Mouse (Mus musculus) left cerebral cortex, adult 8-10 months (tissue): Measurements from ENCODE around the gene Anp32e. TPM values are rescaled to one million over a fixed set of nuclear protein-coding genes. Genes with fewer than 3 reads are reported as not detected.
"Not testable (repeated sequence)": the region's sequence is repeated elsewhere in the genome, so short reads cannot be mapped to it uniquely, and the experiment has no call there.

ENCODE experiments used
- DNase-seq, 2 experiments: peaks; one replicate each; pipeline ENCODE4 v3.0.0; 2022; ENCODE audit warnings: low spot score in 2 of 2
- total RNA-seq, 4 experiments: library from RNA; stranded (reverse); gene quantifications; 2 replicates each; pipeline ENCODE4 v1.2.4; 2022

The Anp32e gene
- total RNA-seq, 4 experiments from 2014 or later, result 95.2 to 110 (median 106) TPM

- DNase-seq, result no peak
These were observed 9.8 kb downstream of the Anp32e start for GRCm38 (mm10) chr3:95938835-95939234.

GRCm38 (mm10) chr3:95942749-95943148 is 13.7 kb downstream of the Anp32e start:
- DNase-seq, result no peak

GRCm38 (mm10) chr3:95943226-95943625 is 14.2 kb downstream of the Anp32e start:
- no peak for DNase-seq

GRCm38 (mm10) chr3:95944742-95945141 is 15.7 kb downstream of the Anp32e start:
- no peak for DNase-seq

- DNase-seq, result no peak
These were observed 16.7 kb downstream of the Anp32e start for GRCm38 (mm10) chr3:95945731-95946240.

- DNase-seq, result no peak
These were observed 19.3 kb downstream of the Anp32e start for GRCm38 (mm10) chr3:95948325-95948724.

GRCm38 (mm10) chr3:95950763-95951551 is 21.9 kb downstream of the Anp32e start:
- DNase-seq, result peak; percentile 88 to 93

- DNase-seq, result not testable (repeated sequence)
These were observed 22.5 kb downstream of the Anp32e start for GRCm38 (mm10) chr3:95951566-95951965.

GRCm38 (mm10) chr3:95953023-95953422 is 24.0 kb downstream of the Anp32e start:
- DNase-seq, result no peak

GRCm38 (mm10) chr3:95953522-95953921 is 24.5 kb downstream of the Anp32e start:
- DNase-seq, result no peak

- not testable (repeated sequence) for DNase-seq
These were observed 25.7 kb downstream of the Anp32e start for GRCm38 (mm10) chr3:95954648-95955173.

GRCm38 (mm10) chr3:95955318-95955717 is 26.3 kb downstream of the Anp32e start:
- no peak for DNase-seq

- DNase-seq, result no peak
These were observed 28.5 kb downstream of the Anp32e start for GRCm38 (mm10) chr3:95957359-95958148.

- DNase-seq, result no peak
These were observed 30.0 kb downstream of the Anp32e start for GRCm38 (mm10) chr3:95959082-95959481.

GRCm38 (mm10) chr3:95959807-95960206 is 30.8 kb downstream of the Anp32e start:
- DNase-seq, result no peak

- not testable (repeated sequence) for DNase-seq
These were observed 33.1 kb downstream of the Anp32e start for GRCm38 (mm10) chr3:95962182-95962581.

- no peak for DNase-seq
These were observed 34.2 kb downstream of the Anp32e start for GRCm38 (mm10) chr3:95963230-95963629.

- DNase-seq, result no peak
These were observed 34.6 kb downstream of the Anp32e start for GRCm38 (mm10) chr3:95963681-95964080.

- DNase-seq, result peak in 1 of 2 experiments; percentile 75
These were observed 36.7 kb downstream of the Anp32e start for GRCm38 (mm10) chr3:95965518-95966451.

GRCm38 (mm10) chr3:95969277-95969676 is 40.2 kb downstream of the Anp32e start:
- DNase-seq, result no peak

- not testable (repeated sequence) for DNase-seq
These were observed 41.6 kb downstream of the Anp32e start for GRCm38 (mm10) chr3:95970661-95971060.
